Mouse (Mus musculus): ENCODE measurements around the gene 2210408I21Rik.
"Not testable (repeated sequence)": the region's sequence is repeated elsewhere in the genome, so short reads cannot be mapped to it uniquely, and the experiment has no call there.

The 2210408I21Rik gene

GRCm38 (mm10) chr13:77134931-77135620 is at the start of gene 2210408I21Rik, which contains the start of gene Slf1:
2210408I21Rik (plus strand) TSS chr13:77135540.
Slf1 (minus strand) TSS chr13:77135473.
- in situ Hi-C loops (cut with MboI, MseI): no loop called here

- in situ Hi-C loops (cut with MboI, MseI): not testable (repeated sequence)
These were observed 42.5 kb upstream of the 2210408I21Rik start for GRCm38 (mm10) chr13:77092876-77093275.

GRCm38 (mm10) chr13:77107734-77108133 is 27.6 kb upstream of the 2210408I21Rik start:
- in situ Hi-C loops (cut with MboI, MseI): no loop called here

GRCm38 (mm10) chr13:77118695-77119094 is 16.6 kb upstream of the 2210408I21Rik start:
- in situ Hi-C loops (cut with MboI, MseI): no loop called here

GRCm38 (mm10) chr13:77125159-77125558 is 10.2 kb upstream of the 2210408I21Rik start:
- in situ Hi-C loops (cut with MboI, MseI): no loop called here

- in situ Hi-C loops (cut with MboI, MseI): no loop called here
These were observed 7.1 kb upstream of the 2210408I21Rik start for GRCm38 (mm10) chr13:77128240-77128639.

GRCm38 (mm10) chr13:77131132-77131531 is 4.2 kb upstream of the 2210408I21Rik start:
- in situ Hi-C loops (cut with MboI, MseI): no loop called here

GRCm38 (mm10) chr13:77135621-77135981 is 261 bp downstream of the 2210408I21Rik start:
- in situ Hi-C loops (cut with MboI, MseI): no loop called here

- in situ Hi-C loops (cut with MboI, MseI): no loop called here
These were observed 5.5 kb downstream of the 2210408I21Rik start for GRCm38 (mm10) chr13:77140890-77141289.

- in situ Hi-C loops (cut with MboI, MseI): no loop called here
These were observed 42.6 kb downstream of the 2210408I21Rik start for GRCm38 (mm10) chr13:77177931-77178330.

- in situ Hi-C loops (cut with MboI, MseI): no loop called here
These were observed 55.3 kb downstream of the 2210408I21Rik start for GRCm38 (mm10) chr13:77190606-77191005.

GRCm38 (mm10) chr13:77192201-77192600 is 56.9 kb downstream of the 2210408I21Rik start:
- in situ Hi-C loops (cut with MboI, MseI): no loop called here

GRCm38 (mm10) chr13:77208764-77209418 is 73.6 kb downstream of the 2210408I21Rik start:
- in situ Hi-C loops (cut with MboI, MseI): no loop called here

- in situ Hi-C loops (cut with MboI, MseI): no loop called here
These were observed 77.9 kb downstream of the 2210408I21Rik start for GRCm38 (mm10) chr13:77213196-77213595.

GRCm38 (mm10) chr13:77215460-77215859 is 80.1 kb downstream of the 2210408I21Rik start:
- in situ Hi-C loops (cut with MboI, MseI): no loop called here

GRCm38 (mm10) chr13:77217672-77218280 is 82.4 kb downstream of the 2210408I21Rik start:
- in situ Hi-C loops (cut with MboI, MseI): no loop called here

GRCm38 (mm10) chr13:77221072-77221471 is 85.7 kb downstream of the 2210408I21Rik start:
- in situ Hi-C loops (cut with MboI, MseI): no loop called here

- in situ Hi-C loops (cut with MboI, MseI): no loop called here
These were observed 121.2 kb downstream of the 2210408I21Rik start for GRCm38 (mm10) chr13:77256541-77256940.

GRCm38 (mm10) chr13:77262715-77263338 is 127.5 kb downstream of the 2210408I21Rik start:
- in situ Hi-C loops (cut with MboI, MseI): no loop called here

- in situ Hi-C loops (cut with MboI, MseI): no loop called here
These were observed 128.2 kb downstream of the 2210408I21Rik start for GRCm38 (mm10) chr13:77263400-77264179.

GRCm38 (mm10) chr13:77264481-77264880 is 129.1 kb downstream of the 2210408I21Rik start:
- in situ Hi-C loops (cut with MboI, MseI): no loop called here
